Mouse (Mus musculus): ENCODE data around the gene Rasl11a.

- TF ChIP-seq CTCF (IDR thresholded peaks at IDR 0.05; ENCODE audit: extremely low read depth, insufficient read length, insufficient replicate concordance, low read depth, low read length): no peak
- no peak for TF ChIP-seq POLR2A (IDR thresholded peaks at IDR 0.05; ENCODE audit: low read depth, low read length)
These were observed 29.5 kb upstream of the Rasl11a start for GRCm38 (mm10) chr5:146815394-146815793.

Measured in small intestine, adult 2 months (tissue).